Mouse (Mus musculus) midbrain, embryonic 16.5 days (tissue): ENCODE results near the gene Exosc6. TPM values are rescaled to one million over a fixed set of nuclear protein-coding genes. Genes with fewer than 3 reads are reported as not detected.
"Not testable (repeated sequence)": the region's sequence is repeated elsewhere in the genome, so short reads cannot be mapped to it uniquely, and the experiment has no call there.

Source experiments
- ATAC-seq: fragments of 200-750 bp; cut with Nextera tagmentation; 2 replicates; pipeline ENCODE4 v1.8.0; 2017; ENCODE audit warnings: moderate TSS enrichment
- H3K27ac ChIP-seq: fragments of 300-500 bp; sonication (generic); 2 replicates; pipeline ENCODE4 v1.5.1; 2014; ENCODE audit warnings: mild to moderate bottlenecking, low read length, mixed read lengths
- H3K27me3 ChIP-seq: fragments of 300-500 bp; sonication (generic); 2 replicates; pipeline ENCODE4 v1.6.1; 2014; ENCODE audit warnings: low read depth, low read length, mixed read lengths; ENCODE audit not compliant: control insufficient read depth, insufficient read depth
- H3K36me3 ChIP-seq: fragments of 300-500 bp; sonication (generic); 2 replicates; pipeline ENCODE4 v1.6.1; 2014; ENCODE audit warnings: mild to moderate bottlenecking, low read length, moderate library complexity, mixed read lengths; ENCODE audit not compliant: control insufficient read depth, insufficient read depth
- H3K4me1 ChIP-seq: fragments of 300-500 bp; sonication (generic); 2 replicates; pipeline ENCODE4 v1.6.1; 2014; ENCODE audit warnings: mild to moderate bottlenecking, low read length, mixed read lengths; ENCODE audit not compliant: control insufficient read depth, insufficient read depth
- H3K4me2 ChIP-seq: fragments of 300-500 bp; sonication (generic); 2 replicates; pipeline ENCODE4 v1.6.1; 2014; ENCODE audit warnings: mild to moderate bottlenecking, low read length, mixed read lengths
- H3K4me3 ChIP-seq: fragments of 300-500 bp; sonication (generic); 2 replicates; pipeline ENCODE4 v1.5.1; 2014; ENCODE audit warnings: low read depth, mild to moderate bottlenecking, low read length, moderate library complexity, mixed read lengths
- H3K9ac ChIP-seq: fragments of 300-500 bp; sonication (generic); 2 replicates; pipeline ENCODE4 v1.6.1; 2014; ENCODE audit warnings: low read depth, low read length, mixed read lengths
- H3K9me3 ChIP-seq: fragments of 300-500 bp; sonication (generic); replicated peaks from 2 replicates; pipeline ENCODE4 v1.6.1; 2014; ENCODE audit warnings: mild to moderate bottlenecking, low read length, mixed read lengths; ENCODE audit not compliant: control insufficient read depth, poor library complexity, severe bottlenecking
- whole genome bisulfite sequencing: fragments of 180-500 bp; shearing (Covaris S2); extraction: QIAGEN DNeasy Blood & Tissue Kit; methylation state at CpG from one replicate; pipeline ENCODE4 v1.1.7; 2014; 5-methylcytosine and 5-hydroxymethylcytosine counted together
- polyA plus RNA-seq: library from polyadenylated mRNA; unstranded; fragments of >200 nt; fragmentation: Nextera tagmentation; extraction: Ambion mirVana; gene quantifications from 2 replicates; pipeline ENCODE4 v1.2.1, GENCODE M21; 2015

The Exosc6 gene
- polyA plus RNA-seq = not detected in 2 replicates

DNA sequence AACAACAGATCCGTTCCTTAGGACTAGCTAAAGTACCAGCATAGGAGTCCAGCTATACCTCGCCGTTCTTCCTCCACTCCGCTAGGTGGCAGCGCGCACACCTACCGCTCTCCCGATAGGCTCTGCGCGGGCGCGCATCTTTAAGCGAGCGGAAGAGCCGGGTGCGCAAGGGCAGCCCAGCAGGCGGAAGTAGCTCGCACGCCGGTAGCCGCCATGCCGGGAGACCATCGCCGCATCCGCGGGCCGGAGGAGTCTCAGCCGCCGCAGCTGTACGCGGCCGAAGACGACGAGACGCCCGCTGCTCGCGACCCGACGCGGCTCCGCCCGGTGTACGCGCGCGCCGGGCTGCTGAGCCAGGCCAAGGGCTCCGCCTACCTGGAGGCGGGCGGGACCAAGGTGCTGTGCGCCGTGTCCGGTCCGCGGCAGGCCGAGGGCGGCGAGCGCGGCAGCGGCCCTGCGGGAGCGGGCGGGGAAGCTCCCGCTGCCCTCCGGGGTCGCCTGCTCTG lies at the start of gene Exosc6:
Gene Exosc6 (plus strand): TSS at position 182 of the 506 bp plus-strand sequence.
- H3K27ac ChIP-seq = peak within 1 kb of the TSS; percentile 72
- peaks cover 23% of the 10 kb centered on the region for H3K4me1 ChIP-seq
- no peaks in the 10 kb centered on the region for H3K27me3 ChIP-seq
- H3K36me3 ChIP-seq = peaks cover 34% of the 10 kb centered on the region
- H3K9me3 ChIP-seq = no peaks in the 10 kb centered on the region
- peak within 1 kb of the TSS; percentile 84 for H3K9ac ChIP-seq
- H3K4me2 ChIP-seq = peak within 1 kb of the TSS; percentile 98
- WGBS = under 1% methylated on average over 53 of the region's 68 CpGs
- peak; percentile 95 for ATAC-seq
- peak within 1 kb of the TSS; percentile 66 for H3K4me3 ChIP-seq

DNA sequence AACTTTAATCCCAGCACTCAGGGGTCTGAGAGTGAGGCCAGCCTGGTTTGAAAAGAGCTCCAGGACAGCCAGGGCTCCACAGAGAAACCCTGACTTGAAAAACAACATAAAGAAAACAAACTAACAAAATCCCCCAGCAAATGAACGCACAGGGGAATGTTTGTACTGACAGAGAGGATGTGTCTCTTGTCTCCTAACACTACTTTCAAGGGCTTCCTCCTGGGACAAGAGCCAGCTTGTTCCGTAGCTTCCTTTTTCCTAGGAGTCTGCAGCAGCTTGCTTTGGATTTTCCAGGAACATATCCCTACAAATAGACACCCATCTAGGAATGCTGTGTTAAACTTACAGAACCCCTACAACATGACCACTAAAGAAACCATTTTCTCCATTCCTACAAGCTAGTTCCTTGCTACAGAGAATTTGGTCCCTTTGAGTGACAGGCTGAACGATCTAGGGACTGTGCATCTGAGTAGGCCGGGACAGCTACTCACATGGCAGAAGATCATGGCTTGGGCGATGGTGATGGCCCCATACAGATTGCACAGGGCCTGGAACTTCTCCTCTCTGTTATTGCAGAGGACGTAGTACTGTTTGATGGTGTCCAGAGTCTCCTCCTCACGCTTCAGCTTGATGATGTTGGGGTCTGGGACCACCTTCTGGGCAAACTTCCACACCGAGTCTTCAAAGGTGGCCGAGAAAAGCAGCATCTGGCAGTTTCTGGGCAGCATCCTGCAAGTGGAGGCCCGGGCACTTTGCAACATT lies 45.7 kb upstream of the Exosc6 start:
- peaks cover 31% of the 10 kb centered on the region for H3K36me3 ChIP-seq
- not testable (repeated sequence) for H3K27ac ChIP-seq

GRCm38 (mm10) chr8:111026609-111027008 lies 29.5 kb upstream of the Exosc6 start:
- H3K27ac ChIP-seq, H3K36me3 ChIP-seq, H3K9me3 ChIP-seq, H3K4me2 ChIP-seq, H3K4me3 ChIP-seq, ATAC-seq, H3K4me1 ChIP-seq, H3K27me3 ChIP-seq, H3K9ac ChIP-seq: not testable (repeated sequence)
- 89% methylated on average over 1 of the region's 2 CpGs for WGBS

More for the DNA sequence above, 45.7 kb upstream of the Exosc6 start:
- 91% methylated on average over 7 of the region's 10 CpGs for WGBS
- H3K9ac ChIP-seq, H3K27me3 ChIP-seq, H3K4me1 ChIP-seq, ATAC-seq, H3K4me2 ChIP-seq, H3K9me3 ChIP-seq, H3K4me3 ChIP-seq: not testable (repeated sequence)

- H3K4me3 ChIP-seq = peak overlapping the region; percentile 64
- peak; percentile 94 for ATAC-seq
- H3K9ac ChIP-seq = peak overlapping the region; percentile 66
- peak overlapping the region; percentile 88 for H3K4me2 ChIP-seq
- under 1% methylated on average over 31 of the region's 31 CpGs for WGBS
- peaks cover 4% of the 10 kb centered on the region for H3K27me3 ChIP-seq
- H3K36me3 ChIP-seq = no peaks in the 10 kb centered on the region
- no peaks in the 10 kb centered on the region for H3K9me3 ChIP-seq
- H3K27ac ChIP-seq = peak overlapping the region; percentile 70
- H3K4me1 ChIP-seq = peaks cover 8% of the 10 kb centered on the region
These were observed 28.7 kb upstream of the Exosc6 start for GRCm38 (mm10) chr8:111027391-111027937.

DNA sequence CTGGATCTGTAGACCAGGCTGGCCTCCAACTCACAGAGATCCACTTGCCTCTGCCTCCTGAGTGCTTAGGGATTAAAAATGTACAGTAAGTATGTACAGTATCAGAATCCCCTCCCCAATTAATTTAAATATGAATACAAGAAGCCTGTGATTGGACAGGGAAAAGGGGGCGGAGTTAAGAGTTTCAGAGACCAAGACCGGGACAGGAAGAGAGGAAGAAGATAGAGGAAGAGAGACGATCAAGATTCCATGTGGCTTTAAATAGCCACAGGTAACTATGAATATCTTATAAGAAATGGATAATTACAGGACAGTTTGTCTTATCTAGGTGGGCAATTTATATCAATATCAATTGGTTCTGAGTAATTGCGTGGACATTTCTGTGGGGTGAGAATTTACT lies 26.6 kb upstream of the Exosc6 start:
- Histone ChIP-seq H3K27ac (no peak overlapping the region), H3K27me3 (peaks cover 4% of the 10 kb centered on the region), H3K9me3 (no peaks in the 10 kb centered on the region), H3K4me1 (peaks cover 11% of the 10 kb centered on the region), H3K9ac (no peak overlapping the region), H3K4me3 (no peak overlapping the region), H3K36me3 (no peaks in the 10 kb centered on the region), H3K4me2 (no peak overlapping the region)
- ATAC-seq = no peak
- 66% methylated on average over 4 of the region's 4 CpGs for WGBS

DNA sequence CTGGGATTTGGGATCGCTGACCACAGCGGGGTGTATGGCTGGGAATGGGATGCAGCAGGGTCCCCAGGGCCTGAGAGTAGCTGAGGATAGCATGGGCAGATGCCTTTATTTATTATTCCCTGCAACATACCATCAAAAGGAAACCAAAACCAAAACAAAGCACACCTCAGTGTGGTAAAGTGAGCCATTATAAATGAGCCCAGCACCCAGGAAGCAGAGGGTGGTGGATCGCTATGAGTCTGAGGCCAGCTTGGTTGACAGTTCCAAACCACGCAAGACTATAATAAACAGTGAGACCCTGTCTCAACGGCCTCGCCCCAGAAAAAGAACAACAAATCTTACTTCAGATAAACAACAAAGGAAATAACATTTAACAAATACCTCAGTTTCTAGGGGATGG lies 26.1 kb upstream of the Exosc6 start:
- WGBS = 80% methylated on average over 6 of the region's 6 CpGs
- ATAC-seq = no peak
- peaks cover 16% of the 10 kb centered on the region for H3K4me1 ChIP-seq

GRCm38 (mm10) chr8:111031572-111031971 lies 24.6 kb upstream of the Exosc6 start, which contains the start of gene Ddx19b:
Gene Ddx19b, minus strand, starts transcription at chr8:111031751.
- Histone ChIP-seq H3K27me3 (peaks cover 4% of the 10 kb centered on the region), H3K4me3 (no peak within 1 kb of the TSS), H3K4me1 (peaks cover 26% of the 10 kb centered on the region), H3K27ac (no peak within 1 kb of the TSS), H3K36me3 (no peaks in the 10 kb centered on the region), H3K9me3 (no peaks in the 10 kb centered on the region), H3K9ac (no peak within 1 kb of the TSS), H3K4me2 (no peak within 1 kb of the TSS)
- 95% methylated on average over 19 of the region's 19 CpGs for WGBS
- no peak for ATAC-seq

More for the DNA sequence above, 26.1 kb upstream of the Exosc6 start:
- Histone ChIP-seq H3K36me3 (no peaks in the 10 kb centered on the region), H3K27me3 (peaks cover 4% of the 10 kb centered on the region), H3K9me3 (no peaks in the 10 kb centered on the region), H3K4me2 (no peak overlapping the region), H3K9ac (no peak overlapping the region), H3K4me3 (no peak overlapping the region), H3K27ac (no peak overlapping the region)

DNA sequence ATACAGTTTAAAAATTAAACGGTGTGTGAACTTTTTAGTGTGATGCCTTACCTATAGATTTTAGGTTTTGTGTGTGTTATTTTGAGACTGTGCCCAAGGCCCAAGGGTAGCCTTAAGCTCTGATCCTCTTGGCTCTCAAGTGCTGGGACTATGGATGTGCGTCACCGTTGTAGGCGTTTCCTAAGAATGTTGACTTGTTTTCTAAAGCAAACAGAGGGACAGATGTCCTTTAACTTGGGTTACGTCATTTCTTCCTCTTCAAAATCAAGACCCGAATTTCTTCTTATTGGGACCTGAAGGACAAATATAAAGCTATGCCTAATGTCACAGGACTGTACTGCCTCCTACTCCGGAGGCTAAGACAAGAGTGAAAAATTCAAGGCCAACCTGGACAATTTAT lies 23.2 kb upstream of the Exosc6 start, which contains the start of gene Aars:
Gene Aars (plus strand): TSS at position 229 of the 400 bp plus-strand sequence.
- Histone ChIP-seq H3K4me1 (peaks cover 24% of the 10 kb centered on the region), H3K9ac (peak within 1 kb of the TSS; percentile 86), H3K4me3 (peak within 1 kb of the TSS; percentile 80), H3K27me3 (peaks cover 4% of the 10 kb centered on the region), H3K9me3 (no peaks in the 10 kb centered on the region), H3K36me3 (peaks cover 9% of the 10 kb centered on the region), H3K4me2 (peak within 1 kb of the TSS; percentile 86), H3K27ac (peak within 1 kb of the TSS; percentile 91)
- no peak for ATAC-seq
- 99% methylated on average over 7 of the region's 7 CpGs for WGBS
